Mouse (Mus musculus) naive thymus-derived CD4-positive, alpha-beta T cell, adult 2 months (primary cell): ENCODE results near the gene Bcl11a.

ENCODE experiments used
- DNase-seq: peaks from one replicate; pipeline ENCODE4 v3.0.0-alpha.2; 2011; ENCODE audit warnings: low read depth

The Bcl11a gene

DNA sequence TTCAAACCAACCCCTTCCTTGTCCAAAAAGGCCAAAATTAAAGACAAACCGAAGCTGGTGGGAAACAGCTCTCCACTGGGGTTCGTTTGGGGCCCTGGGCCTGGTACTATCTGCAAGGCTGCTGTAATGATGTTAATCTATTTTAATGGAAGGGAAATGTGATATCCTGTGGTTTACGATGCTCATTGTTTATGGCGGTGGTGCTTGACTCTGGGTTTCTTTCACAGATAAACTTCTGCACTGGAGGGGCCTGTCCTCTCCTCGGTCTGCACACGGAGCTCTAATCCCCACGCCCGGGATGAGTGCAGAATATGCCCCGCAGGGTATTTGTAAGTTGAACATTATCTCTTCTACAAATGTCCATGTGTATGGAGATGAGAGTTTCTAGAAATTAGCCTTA is 80.2 kb downstream of the Bcl11a start:
- no peak for DNase-seq

- no peak for DNase-seq
Observed at GRCm38 (mm10) chr11:24159656-24160055, 81.8 kb downstream of the Bcl11a start.

DNA sequence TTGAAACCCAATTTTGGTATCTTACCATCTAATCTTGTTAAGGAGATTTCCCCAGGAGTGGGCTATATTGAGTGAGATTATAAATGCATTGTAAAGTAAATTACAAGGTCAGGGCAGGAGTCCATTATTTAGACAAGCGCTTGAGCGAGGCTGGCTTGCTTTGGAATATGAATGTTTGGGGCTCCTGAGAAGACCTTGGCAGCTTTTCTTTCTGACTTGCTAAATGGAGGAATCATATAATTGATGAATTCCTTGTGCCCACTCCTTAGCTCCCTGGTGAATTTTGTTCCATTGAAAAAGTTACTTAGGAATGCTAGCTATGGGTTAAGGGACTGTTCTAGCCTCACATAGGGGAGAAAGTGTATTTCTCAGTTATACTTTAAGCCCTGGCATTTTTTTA is 83.6 kb downstream of the Bcl11a start:
- no peak for DNase-seq

- no peak for DNase-seq
Observed at GRCm38 (mm10) chr11:24162056-24162455, 84.2 kb downstream of the Bcl11a start.

DNA sequence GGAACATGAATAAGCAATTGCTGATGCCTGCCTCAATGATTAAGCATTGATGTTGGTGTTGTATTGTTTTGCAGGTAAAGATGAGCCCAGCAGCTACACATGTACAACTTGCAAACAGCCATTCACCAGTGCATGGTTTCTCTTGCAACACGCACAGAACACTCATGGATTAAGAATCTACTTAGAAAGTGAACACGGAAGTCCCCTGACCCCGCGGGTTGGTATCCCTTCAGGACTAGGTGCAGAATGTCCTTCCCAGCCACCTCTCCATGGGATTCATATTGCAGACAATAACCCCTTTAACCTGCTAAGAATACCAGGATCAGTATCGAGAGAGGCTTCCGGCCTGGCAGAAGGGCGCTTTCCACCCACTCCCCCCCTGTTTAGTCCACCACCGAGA is 85.2 kb downstream of the Bcl11a start:
- DNase-seq, result no peak

- no peak for DNase-seq
Observed at GRCm38 (mm10) chr11:24164065-24164464, 86.2 kb downstream of the Bcl11a start.

- no peak for DNase-seq
Observed at GRCm38 (mm10) chr11:24171675-24172285, 93.9 kb downstream of the Bcl11a start.

DNA sequence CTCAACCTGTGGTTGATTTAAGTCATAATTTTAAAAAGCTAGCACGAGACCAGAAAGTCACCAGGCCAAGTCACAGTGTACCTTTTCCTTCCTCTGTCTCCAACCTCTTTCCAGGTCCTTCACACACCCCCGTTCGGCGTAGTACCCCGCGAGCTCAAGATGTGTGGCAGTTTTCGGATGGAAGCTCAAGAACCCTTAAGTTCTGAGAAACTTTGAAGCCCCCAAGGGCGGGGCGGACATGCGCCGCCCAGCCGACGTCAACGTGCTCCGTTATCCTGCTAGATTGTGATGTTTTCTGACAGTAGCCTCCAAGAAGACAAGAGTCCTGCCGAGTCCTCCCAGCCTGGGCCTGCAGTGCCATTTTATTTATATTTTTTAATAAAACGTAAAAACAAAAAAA is 94.7 kb downstream of the Bcl11a start:
- no peak for DNase-seq

DNA sequence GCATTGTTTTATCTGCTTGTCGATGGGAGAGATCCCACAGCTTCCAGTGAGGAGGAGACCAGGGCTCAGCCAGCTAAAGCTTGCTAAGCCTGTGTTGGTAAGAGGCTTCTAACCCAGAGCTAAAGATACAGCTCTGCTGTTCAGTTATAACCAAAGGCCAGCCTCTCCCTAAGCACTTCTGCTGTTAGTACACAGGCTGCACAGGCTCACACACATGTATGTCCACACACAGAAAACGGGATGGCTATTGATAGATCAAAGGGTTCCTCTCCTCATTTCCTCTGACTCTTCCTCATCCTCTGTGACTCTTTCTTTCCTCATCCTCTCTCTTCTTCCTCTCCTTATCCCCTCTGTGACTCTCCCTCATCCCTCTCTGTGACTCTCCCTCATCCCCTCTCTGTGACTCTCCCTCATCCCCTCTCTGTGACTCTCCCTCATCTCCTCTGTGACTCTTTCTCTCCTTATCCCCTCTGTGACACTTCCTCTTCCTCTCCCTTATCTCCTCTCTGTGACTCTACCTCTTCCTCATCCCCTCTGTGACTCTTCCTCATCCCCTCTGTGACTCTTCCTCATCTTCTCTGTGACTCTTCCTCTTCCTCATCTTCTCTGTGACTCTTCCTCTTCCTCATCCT is 96.4 kb downstream of the Bcl11a start:
- no peak for DNase-seq

GRCm38 (mm10) chr11:24177458-24177857 is 99.6 kb downstream of the Bcl11a start:
- DNase-seq, result no peak

GRCm38 (mm10) chr11:24178823-24179476 is 101.1 kb downstream of the Bcl11a start:
- no peak for DNase-seq

DNA sequence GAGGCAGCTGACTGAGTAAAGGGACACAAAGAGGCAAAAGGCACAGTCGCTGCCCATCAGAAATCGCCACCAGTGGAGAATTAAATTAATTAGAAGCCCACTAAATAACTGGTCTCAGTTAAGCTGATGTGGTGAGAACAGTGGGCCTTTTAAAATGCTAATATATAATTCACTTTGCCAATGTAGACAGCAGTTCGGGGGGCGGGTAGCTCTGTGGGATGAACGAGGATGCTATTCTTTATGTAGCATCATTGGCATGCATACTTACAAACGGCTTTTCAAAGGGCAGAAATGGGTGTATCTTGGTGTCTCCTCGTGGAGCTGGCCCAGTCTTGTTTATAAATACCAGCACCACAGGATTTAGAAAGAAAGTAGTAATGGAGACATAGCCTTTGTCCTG is 102.2 kb downstream of the Bcl11a start:
- DNase-seq, result no peak

DNA sequence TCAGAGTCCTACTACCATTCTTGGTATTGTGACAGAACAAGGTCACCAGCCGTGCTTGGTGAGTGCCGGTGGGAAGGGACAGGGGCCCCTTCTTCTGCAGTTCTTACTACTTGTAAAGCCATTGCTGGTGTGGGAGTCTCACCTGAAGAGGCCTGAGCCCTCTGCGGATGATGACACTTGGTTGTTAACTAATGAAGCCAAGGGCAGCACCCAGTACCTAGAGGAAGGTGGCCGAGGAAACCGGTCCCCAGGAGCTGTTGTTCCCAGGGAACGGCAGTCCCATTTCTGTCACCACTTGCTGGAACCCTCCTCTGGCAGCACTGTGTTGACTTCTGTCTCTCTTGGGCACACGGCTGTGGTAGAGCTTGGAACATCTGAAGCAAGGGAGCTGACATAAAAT is 105.6 kb downstream of the Bcl11a start:
- DNase-seq, result no peak

GRCm38 (mm10) chr11:24184932-24185331 is 107.1 kb downstream of the Bcl11a start:
- peak; percentile 2 for DNase-seq

DNA sequence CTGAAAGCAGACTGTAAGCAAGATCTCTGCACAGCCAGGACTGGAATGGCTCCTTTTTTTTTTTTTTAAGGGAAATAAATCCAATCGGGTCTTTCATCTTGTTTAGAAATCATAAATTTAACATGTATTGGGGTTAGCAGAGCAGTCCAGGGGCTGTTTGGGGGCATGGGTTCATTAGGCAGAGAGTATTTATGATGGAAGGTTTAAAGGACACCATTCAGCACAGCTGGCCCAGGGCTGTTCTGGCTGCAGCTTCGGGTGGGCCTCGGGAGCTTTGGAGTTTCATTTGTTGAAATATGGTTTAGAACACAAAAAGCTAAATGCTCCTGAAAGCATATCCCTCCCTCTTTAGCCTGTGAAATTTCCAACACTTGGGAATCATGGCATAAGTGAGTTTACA is 112.6 kb downstream of the Bcl11a start:
- DNase-seq, result no peak

DNA sequence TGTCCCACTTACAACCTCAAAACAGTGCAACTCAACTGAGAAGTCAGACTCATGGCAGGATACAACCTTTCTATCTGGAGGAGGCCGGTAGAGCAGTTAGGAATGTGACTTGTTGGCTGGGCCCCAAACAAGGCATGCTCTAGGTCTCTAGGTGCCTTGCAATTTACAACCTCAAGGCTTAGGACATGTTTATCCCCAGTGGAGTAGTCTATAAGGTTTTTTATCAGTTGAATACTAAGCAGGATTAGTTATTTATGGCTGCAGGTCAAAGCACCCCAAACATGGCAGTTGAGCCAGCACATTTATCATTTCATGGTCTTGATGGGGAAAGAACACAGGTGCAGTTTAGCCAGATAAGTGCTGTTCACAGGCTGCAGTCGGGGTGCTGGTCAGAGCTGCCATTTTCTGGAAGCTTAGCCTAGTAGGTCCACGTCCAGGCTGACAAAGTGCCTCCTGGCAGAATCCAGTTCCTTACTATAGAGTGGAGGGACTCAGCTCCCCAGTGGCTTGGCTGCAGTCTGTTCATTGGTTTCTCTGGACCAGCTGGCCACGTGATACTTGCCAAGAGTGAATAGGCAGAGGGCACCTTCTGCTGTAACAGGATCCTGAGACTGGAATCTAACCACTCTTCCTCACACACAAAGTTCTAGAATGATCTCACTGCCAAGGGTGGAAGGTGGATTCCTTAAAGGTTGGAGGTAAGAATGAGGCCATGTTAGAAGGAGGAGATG is 118.8 kb downstream of the Bcl11a start:
- DNase-seq, result no peak

DNA sequence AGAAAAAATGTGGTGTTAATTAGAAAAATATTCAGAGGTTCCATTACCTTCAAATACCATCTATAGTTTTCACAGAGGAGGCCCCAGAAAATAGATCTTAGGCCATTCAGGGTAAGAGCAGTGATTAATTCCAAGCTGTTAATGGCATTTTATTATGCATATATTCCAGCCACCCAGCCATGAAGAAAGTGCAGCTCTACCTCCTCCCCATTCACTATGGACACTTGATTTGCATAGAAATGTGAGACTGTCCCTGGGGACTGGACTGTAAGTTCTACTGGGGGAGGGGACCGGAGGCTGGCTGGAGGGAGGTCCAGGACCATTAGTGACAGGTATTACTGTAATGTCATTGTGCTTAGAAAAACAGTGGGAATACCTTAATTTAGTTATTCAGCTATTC is 119.6 kb downstream of the Bcl11a start:
- DNase-seq, result no peak

GRCm38 (mm10) chr11:24199560-24199959 is 121.7 kb downstream of the Bcl11a start:
- DNase-seq, result no peak

- no peak for DNase-seq
Observed at GRCm38 (mm10) chr11:24200310-24200709, 122.5 kb downstream of the Bcl11a start.

GRCm38 (mm10) chr11:24201223-24201622 is 123.4 kb downstream of the Bcl11a start:
- DNase-seq, result no peak

GRCm38 (mm10) chr11:24202641-24203361 is 124.9 kb downstream of the Bcl11a start:
- DNase-seq, result no peak

GRCm38 (mm10) chr11:24203489-24203888 is 125.6 kb downstream of the Bcl11a start:
- no peak for DNase-seq
